Mouse (Mus musculus) spleen, adult 2 months (tissue): ENCODE measurements around the gene Rnf19b. TPM values are rescaled to one million over a fixed set of nuclear protein-coding genes. Genes with fewer than 3 reads are reported as not detected.

Source experiments
- DNase-seq, 2 experiments: peaks; one replicate each; pipeline versions ENCODE4 v3.0.0 to v3.0.0-alpha.2; 2012 to 2021; ENCODE audit warnings: low spot score in 2 of 2, low read depth in 1 of 2
- H3K27ac ChIP-seq: fragments of 200-500 bp; 2 replicates; pipeline ENCODE4 v1.5.1; 2012; ENCODE audit warnings: low read length, inconsistent platforms; ENCODE audit not compliant: insufficient read depth
- H3K27me3 ChIP-seq: fragments of 200-500 bp; 2 replicates; pipeline ENCODE4 v1.6.1; 2012; ENCODE audit warnings: mild to moderate bottlenecking, moderate library complexity, low read length, inconsistent platforms; ENCODE audit not compliant: control insufficient read depth, insufficient read depth
- H3K36me3 ChIP-seq: fragments of 200-500 bp; 2 replicates; pipeline ENCODE4 v1.6.1; 2012; ENCODE audit warnings: mild to moderate bottlenecking, low read length, inconsistent platforms; ENCODE audit not compliant: control insufficient read depth, insufficient read depth
- H3K4me1 ChIP-seq: fragments of 200-500 bp; 2 replicates; pipeline ENCODE4 v1.6.1; 2011; ENCODE audit warnings: inconsistent platforms; ENCODE audit not compliant: control insufficient read depth, insufficient read depth, insufficient read length
- H3K4me3 ChIP-seq: fragments of 200-500 bp; 2 replicates; pipeline ENCODE4 v1.5.1; 2011; ENCODE audit warnings: mild to moderate bottlenecking, inconsistent platforms; ENCODE audit not compliant: insufficient read depth, insufficient read length; ENCODE audit errors: extremely low read depth
- CTCF ChIP-seq: fragments of 200-500 bp; IDR thresholded peaks from 2 replicates; pipeline ENCODE4 v1.5.1; 2011; ENCODE audit warnings: mild to moderate bottlenecking, inconsistent platforms; ENCODE audit not compliant: insufficient read depth, insufficient read length, insufficient replicate concordance; ENCODE audit errors: extremely low read depth
- POLR2A ChIP-seq: fragments of 200-500 bp; IDR thresholded peaks from 2 replicates; pipeline ENCODE4 v1.6.1; 2011; ENCODE audit warnings: low read depth, low read length, inconsistent platforms
- WGBS: fragments of 180-500 bp; shearing (Covaris S2); methylation state at CpG from one replicate; pipeline ENCODE4 v1.1.7; 2018; 5-methylcytosine and 5-hydroxymethylcytosine counted together
- polyA plus RNA-seq: library from polyadenylated mRNA; depleted of rRNA; stranded (reverse); fragments of >200 nt; gene quantifications from 2 replicates; pipeline ENCODE4 v1.2.3, GENCODE M21; 2012; rRNA removed

Rnf19b gene
- polyA plus RNA-seq, 1 experiment, result 109 TPM

DNA sequence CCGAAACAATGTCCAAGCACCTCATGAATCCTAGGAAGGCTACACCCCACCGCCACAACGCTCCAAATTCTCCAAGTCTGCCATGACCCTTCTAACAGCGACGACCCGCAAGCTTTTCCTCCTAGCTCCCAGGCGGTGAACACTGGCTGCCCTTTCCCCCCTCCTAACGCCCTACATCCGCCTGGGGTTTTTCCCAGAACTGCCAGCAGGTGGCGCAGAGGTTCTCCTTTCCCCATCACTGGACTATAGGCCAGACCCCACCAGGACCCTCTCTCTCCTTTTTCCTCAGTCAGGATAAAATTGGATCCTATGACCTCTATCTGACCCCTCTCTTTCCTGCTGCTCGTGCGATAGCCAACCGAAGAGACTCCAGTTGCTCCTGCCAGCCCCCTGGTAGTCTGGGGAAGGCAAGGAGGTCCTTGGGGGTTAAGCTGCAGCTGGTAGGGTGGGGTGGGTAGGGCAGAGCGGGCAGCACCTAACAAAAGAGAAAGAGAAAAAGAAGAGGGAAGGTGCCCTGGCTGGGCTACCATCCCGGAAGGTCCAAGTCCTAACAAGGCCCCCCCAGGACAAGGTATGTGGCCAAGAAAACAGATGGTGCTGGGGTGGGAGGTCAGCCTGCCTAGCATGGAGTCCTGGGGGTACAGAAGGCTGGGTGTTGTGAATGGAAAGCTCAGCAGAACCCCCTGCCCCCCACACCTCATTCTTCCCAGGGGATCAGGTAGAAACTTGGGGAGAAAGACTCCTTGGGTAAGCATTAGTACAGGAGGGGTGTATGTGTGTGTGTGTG, 76.9 kb downstream of the Rnf19b start:
- H3K36me3 ChIP-seq, result no peaks in the 10 kb centered on the region
- DNase-seq, result peak in 1 of 2 experiments; percentile 56
- WGBS, result 14% methylated on average over 15 of the region's 15 CpGs
- H3K4me1 ChIP-seq, result peaks cover 4% of the 10 kb centered on the region
- H3K4me3 ChIP-seq, result no peak overlapping the region
- H3K27me3 ChIP-seq, result peaks cover 14% of the 10 kb centered on the region
- TF ChIP-seq CTCF (peak; percentile 77; the same call in 1 of the 2 replicates), POLR2A (no peak)
- no peak overlapping the region for H3K27ac ChIP-seq

Other genes starting within 250 kb of the Rnf19b start
- gene Trim62, start 174.7 kb upstream of the Rnf19b start, polyA plus RNA-seq, result 3.9 and 5.6 TPM in 2 replicates
- gene Azin2, start 95.8 kb upstream of the Rnf19b start, polyA plus RNA-seq, result 5.3 and 6.4 TPM in 2 replicates
- gene Ak2, start 66.3 kb upstream of the Rnf19b start, polyA plus RNA-seq, result 32.0 and 32.2 TPM in 2 replicates
- 0.60 TPM in 1 of 2 replicates, not detected in the other for gene Tmem54, start 47.3 kb downstream of the Rnf19b start, polyA plus RNA-seq
- gene Hpca, start 63.8 kb downstream of the Rnf19b start, polyA plus RNA-seq, result 0.05 TPM in 1 of 2 replicates, not detected in the other
- gene Fndc5, start 78.7 kb downstream of the Rnf19b start, polyA plus RNA-seq, result 0.58 and 0.70 TPM in 2 replicates
- 14.7 and 16.3 TPM in 2 replicates for gene S100pbp, start 131.5 kb downstream of the Rnf19b start, polyA plus RNA-seq
- gene Yars, start 131.5 kb downstream of the Rnf19b start, polyA plus RNA-seq, result 8.6 and 10.9 TPM in 2 replicates
- 2.9 and 3.5 TPM in 2 replicates for gene C77080, start 203.1 kb downstream of the Rnf19b start, polyA plus RNA-seq
- gene Sync, start 229.3 kb downstream of the Rnf19b start, polyA plus RNA-seq, result 0.63 and 1.00 TPM in 2 replicates